Mouse (Mus musculus) gastrocnemius, postnatal 4 days (tissue): ENCODE measurements around the gene Gemin8. TPM values are rescaled to one million over a fixed set of nuclear protein-coding genes. Genes with fewer than 3 reads are reported as not detected.

Source experiments
- DNase-seq, 2 experiments: peaks; one replicate each; pipeline ENCODE4 v3.0.0; 2021 to 2022; ENCODE audit warnings: low spot score in 2 of 2, mixed read lengths in 2 of 2
- long read RNA-seq, 2 experiments: library from polyadenylated mRNA; stranded (forward); transcript quantifications; one replicate each; pipeline ENCODE4 v2.0.0; 2021
- total RNA-seq, 2 experiments: library from RNA; stranded (reverse); gene quantifications; 2 replicates each; pipeline ENCODE4 v1.2.3; 2021

Gene Gemin8
- total RNA-seq: 1 to 10 TPM; 4.2 to 5.2 TPM
- long read RNA-seq, experiment 1, partial matches to known transcripts: 0 of 1 reads
- long read RNA-seq, experiment 1, other reads (novel, unspliced or antisense): 0 of 1 reads
- long read RNA-seq, experiment 2, partial matches to known transcripts: 0 of 3 reads
- long read RNA-seq, experiment 2, other reads (novel, unspliced or antisense): 2 of 3 reads

DNA sequence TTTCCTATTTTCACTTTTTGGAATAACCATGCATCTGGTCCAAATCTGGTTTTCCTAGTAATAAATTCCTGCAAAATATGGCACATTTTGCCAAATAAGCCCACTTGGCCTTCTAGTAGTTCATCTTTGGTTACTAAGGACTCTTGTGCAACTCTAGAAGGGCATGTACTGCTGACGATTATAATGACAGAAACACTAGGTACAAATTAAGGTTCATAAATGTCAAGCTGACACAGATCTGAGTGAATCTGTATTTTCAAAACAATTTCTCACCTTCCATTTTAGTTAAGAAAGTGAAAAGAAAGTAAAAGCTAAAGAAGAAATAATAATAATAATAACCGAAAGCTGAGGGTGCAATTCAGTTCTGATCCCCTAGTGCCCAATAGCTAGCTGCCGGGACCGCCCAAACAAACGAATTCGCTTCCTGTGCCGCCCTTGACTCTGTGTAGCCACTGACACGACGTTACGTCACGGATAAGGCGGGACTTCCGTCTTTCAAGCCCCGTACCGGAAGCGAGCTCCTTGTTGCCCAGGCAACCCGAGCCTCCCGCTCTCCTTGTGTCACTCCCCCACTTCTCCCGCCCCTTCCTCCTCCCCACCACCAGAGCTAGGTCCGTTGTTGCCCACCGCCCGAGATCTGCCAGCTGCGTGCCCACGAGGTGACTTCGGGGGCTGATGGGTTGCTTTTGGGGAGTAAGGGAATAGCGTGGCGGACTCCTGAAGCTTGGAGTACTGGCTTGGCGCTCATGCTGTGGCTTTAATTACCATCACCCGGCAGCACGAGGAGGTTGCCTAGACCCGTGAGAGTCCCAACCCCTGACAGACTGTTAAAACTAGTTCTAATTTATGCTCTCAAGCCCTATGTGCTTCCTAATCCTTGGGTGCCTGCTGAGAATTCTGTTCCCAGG lies at the start of gene Gemin8:
Gemin8 (plus strand) TSS at position 563 of the 908 bp plus-strand sequence.
- DNase-seq: peak; percentile 73 to 92

- DNase-seq: no peak
These were observed 23.0 kb upstream of the Gemin8 start for GRCm38 (mm10) chrX:166147158-166147846.

GRCm38 (mm10) chrX:166162773-166163172 lies 7.5 kb upstream of the Gemin8 start:
- no peak for DNase-seq

DNA sequence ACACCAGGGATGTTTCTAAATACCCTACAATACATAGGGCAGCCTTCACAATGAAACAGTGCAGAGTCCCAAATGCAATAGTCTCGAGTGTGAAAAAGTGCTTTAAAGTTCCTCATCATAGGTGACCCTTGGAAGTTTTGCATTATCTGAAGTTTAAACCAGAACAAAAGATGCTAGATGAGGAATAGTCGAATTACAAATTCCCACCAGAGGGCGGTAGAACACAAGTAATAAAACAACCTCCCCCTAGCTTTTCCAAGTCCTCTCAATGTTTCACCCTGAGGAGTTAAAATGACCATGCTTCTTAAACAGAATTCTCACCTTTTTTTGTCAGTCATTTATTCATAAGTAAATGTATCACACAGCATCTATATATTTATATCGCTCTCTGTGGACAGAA lies 2.9 kb upstream of the Gemin8 start:
- peak in 1 of 2 experiments; percentile 8 for DNase-seq

- no peak for DNase-seq
These were observed 2.3 kb upstream of the Gemin8 start for GRCm38 (mm10) chrX:166167923-166168322.

GRCm38 (mm10) chrX:166170800-166171738 lies 815 bp downstream of the Gemin8 start:
- no peak for DNase-seq

- no peak for DNase-seq
These were observed 1.8 kb downstream of the Gemin8 start for GRCm38 (mm10) chrX:166172041-166172440.

DNA sequence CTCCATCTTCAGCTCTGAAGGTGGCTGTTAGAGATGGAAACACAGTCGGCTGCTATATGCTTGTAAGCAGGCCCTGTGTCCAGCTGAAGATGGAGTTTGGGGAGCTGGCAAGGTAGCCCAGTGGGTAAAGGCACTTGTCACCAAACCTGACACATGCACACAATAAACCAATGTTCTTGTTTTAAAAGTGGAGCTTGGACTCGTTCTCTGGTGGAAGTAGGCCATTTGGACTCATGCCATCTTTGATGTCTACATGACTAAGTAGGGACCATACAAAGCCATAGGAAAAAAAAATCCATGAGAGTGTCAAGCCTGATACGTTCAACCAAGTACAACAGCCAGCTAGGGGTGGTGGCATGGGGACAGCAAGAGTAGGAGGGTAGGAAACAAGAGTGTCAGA lies 2.4 kb downstream of the Gemin8 start:
- no peak for DNase-seq

DNA sequence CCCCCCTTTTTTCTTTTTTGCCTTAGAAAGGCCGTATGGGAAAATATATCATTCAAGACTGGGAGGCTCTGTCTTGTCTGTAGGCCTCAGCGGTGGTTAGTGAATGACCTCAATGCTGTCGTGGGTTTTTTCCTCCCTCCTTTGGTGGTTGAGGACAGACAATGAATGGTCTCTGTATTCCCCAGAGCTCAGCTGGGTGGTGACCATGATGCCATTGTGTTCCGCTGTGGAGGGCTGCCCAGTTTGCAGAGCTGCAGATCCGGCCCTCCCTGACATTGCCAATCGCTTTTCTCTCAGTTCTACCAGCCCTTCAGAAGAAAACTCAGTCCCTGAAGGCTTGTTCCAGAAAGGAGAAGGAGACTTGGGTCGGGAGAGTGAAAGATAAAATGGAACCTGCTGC lies 3.5 kb downstream of the Gemin8 start:
- DNase-seq: no peak

- DNase-seq: no peak
These were observed 7.7 kb downstream of the Gemin8 start for GRCm38 (mm10) chrX:166177929-166178328.

GRCm38 (mm10) chrX:166183094-166183493 lies 12.8 kb downstream of the Gemin8 start:
- DNase-seq: no peak

DNA sequence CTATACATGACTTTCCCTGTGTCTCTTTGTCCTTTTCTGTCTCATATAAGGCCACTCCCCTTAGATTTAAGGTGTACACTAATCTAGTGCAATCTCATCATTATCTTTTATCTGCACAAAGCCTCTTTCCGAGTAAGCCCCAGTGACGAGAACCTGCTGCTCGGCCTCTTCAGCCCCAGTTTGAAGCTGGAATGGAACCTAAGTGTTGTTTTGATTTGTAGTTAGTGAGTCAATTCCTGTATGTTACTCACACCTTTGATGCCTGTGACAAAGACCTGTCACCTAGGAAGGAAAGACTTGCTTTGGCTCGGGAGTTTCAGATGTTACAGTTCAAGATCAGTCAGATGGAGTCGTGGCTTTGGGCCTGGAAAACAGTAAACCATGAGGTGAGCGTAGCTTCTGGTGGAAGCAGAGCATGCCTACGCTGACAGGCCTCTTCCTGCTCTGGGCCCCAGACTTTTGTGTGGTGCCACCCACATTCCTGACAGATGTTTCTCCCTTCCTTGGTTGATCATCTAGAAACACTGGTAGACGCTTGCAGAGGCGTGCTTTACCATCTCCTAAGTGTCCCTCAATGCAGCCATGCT lies 15.2 kb downstream of the Gemin8 start:
- no peak for DNase-seq

GRCm38 (mm10) chrX:166187803-166188202 lies 17.5 kb downstream of the Gemin8 start:
- no peak for DNase-seq

DNA sequence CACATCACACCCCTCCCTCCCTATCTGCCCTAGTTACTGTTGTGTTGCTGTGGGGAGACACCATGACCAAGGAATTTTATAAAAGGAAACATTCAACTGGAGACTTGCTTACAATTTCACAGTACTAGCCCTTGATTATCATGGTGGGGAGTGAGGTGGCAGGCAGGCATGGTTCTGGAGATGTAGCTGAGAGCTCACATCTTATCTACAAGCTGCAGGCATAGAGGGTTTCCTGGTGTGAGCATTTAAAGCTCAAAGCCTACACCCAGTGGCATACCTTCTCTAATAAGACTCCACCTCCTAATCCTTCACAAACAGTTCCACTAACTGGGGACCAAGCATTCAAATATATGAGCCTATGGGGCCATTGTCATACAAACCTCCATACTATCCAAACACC lies 26.1 kb downstream of the Gemin8 start:
- no peak for DNase-seq

DNA sequence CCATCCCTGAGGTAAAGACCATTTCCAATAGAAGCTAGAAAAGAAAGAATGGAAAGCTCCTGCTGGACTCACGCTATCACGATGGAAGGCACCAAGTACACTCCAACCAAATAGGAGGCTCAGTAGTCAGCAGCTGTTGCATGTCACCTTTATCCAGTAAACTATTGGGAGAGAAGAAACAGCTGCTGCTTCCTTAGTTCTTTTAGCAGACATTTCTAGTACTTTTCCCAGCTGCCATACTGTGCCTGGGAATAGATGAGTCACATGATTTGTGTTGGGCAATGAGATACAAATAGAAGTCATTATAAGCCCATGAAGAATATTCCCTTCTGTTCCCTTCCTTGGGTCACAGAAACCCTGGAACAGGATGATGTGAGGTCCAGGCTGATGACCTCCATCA lies 28.0 kb downstream of the Gemin8 start:
- no peak for DNase-seq

- DNase-seq: no peak
These were observed 29.6 kb downstream of the Gemin8 start for GRCm38 (mm10) chrX:166199812-166200211.

DNA sequence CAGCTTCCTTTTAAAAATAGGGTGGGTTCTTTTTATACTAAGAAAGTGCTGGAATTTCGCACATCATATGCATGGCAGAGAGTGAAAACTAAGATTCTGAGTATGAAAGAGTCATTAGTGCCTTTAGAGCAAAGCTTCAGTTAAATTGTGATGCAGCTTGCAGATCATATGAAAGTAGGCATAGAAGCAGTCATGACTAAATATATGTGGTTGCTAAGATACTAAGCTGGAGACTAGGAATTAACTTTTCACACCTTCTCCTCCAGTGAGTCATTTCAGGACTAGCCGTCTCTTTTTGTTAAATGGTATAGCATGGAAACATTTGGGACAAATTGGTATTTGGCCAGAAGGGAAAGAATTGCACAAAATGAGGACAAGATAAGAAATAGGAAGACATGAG lies 44.3 kb downstream of the Gemin8 start:
- DNase-seq: no peak

DNA sequence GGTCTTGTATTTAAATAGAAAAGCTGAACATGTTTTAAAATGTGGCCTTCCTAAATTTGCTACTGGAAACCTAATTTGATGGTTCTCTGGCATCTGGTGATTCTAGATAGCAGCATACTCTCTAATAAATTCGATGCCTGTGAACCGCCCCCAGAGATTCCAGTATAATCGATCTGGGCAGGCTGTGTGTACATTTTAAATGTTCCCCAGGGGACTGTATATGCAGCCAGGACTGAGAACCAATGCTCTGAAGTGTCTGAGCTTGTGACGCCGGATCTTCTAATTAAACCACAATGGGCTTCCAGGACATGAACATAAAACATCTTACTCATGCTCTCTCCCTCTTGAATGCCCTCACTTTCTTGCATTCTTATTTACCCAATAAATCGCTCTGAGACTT lies 46.0 kb downstream of the Gemin8 start:
- no peak for DNase-seq

DNA sequence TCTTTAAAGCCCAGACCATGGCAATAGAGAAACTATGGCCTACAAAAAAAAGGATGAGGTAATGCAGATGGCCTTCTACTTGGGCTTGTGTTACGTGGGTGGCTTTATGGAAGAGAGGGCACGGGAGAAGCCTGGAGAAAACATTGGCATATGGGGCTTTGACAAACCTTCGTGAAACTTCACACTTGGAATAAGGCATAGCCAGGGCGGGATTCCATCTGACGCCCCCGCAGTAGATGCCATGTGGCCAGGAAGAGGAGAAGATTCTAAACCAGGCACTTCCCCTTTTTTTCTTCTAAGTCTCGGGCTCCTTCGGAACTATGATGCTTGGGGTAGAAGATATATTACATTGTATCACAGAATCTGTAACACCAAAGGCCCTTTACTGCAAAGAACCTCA lies 46.5 kb downstream of the Gemin8 start:
- no peak for DNase-seq

- no peak for DNase-seq
These were observed 49.1 kb downstream of the Gemin8 start for GRCm38 (mm10) chrX:166219331-166219730.

DNA sequence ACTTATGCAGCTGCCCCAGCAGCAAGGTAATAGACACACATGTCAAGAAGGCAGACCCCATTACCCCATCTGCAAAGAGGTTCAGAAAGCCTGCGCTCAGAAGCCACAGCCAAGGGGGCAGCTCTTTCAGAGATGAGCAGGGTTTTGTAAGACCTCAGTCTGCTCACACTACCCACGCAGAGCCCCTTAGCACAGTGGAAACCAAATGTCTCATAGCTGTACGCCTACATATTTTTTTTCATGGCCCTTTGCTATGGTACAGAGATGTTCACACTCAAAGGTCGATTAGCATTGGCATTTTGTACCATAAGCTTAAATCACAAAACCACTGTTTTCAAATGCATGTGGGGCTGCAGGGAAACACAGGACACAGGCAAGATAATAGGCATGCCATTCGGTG lies 56.6 kb downstream of the Gemin8 start:
- DNase-seq: no peak
